Mouse (Mus musculus) forebrain, embryonic 15.5 days (tissue): Measurements from ENCODE around the gene Galnt17. TPM values are rescaled to one million over a fixed set of nuclear protein-coding genes. Genes with fewer than 3 reads are reported as not detected.

Experiments used
- ATAC-seq: fragments of 200-750 bp; cut with Nextera tagmentation; replicated peaks from 2 replicates; pipeline ENCODE4 v1.8.0; 2017; ENCODE audit warnings: mild to moderate bottlenecking, moderate TSS enrichment, moderate library complexity
- H3K27ac ChIP-seq: fragments of 300-500 bp; sonication (generic); replicated peaks from 2 replicates; pipeline ENCODE4 v1.5.1; 2015; ENCODE audit warnings: mild to moderate bottlenecking, inconsistent platforms
- H3K27me3 ChIP-seq: fragments of 300-500 bp; sonication (generic); 2 replicates; pipeline ENCODE4 v1.6.1; 2015; ENCODE audit warnings: inconsistent platforms
- H3K36me3 ChIP-seq: fragments of 300-500 bp; sonication (generic); 2 replicates; pipeline ENCODE4 v1.6.1; 2015; ENCODE audit warnings: mild to moderate bottlenecking, inconsistent platforms
- H3K4me1 ChIP-seq: fragments of 300-500 bp; sonication (generic); 2 replicates; pipeline ENCODE4 v1.6.1; 2015; ENCODE audit warnings: inconsistent platforms
- H3K4me2 ChIP-seq: fragments of 300-500 bp; sonication (generic); replicated peaks from 2 replicates; pipeline ENCODE4 v1.6.1; 2015; ENCODE audit warnings: mild to moderate bottlenecking, inconsistent platforms
- H3K4me3 ChIP-seq: fragments of 300-500 bp; sonication (generic); 2 replicates; pipeline ENCODE4 v1.5.1; 2015; ENCODE audit warnings: mild to moderate bottlenecking, inconsistent platforms
- H3K9ac ChIP-seq: fragments of 300-500 bp; sonication (generic); replicated peaks from 2 replicates; pipeline ENCODE4 v1.6.1; 2015; ENCODE audit warnings: mild to moderate bottlenecking, inconsistent platforms
- H3K9me3 ChIP-seq: fragments of 300-500 bp; sonication (generic); 2 replicates; pipeline ENCODE4 v1.6.1; 2016; ENCODE audit warnings: inconsistent platforms
- WGBS: fragments of 180-500 bp; shearing (Covaris S2); methylation state at CpG from one replicate; pipeline ENCODE4 v1.1.7; 2015; ENCODE audit warnings: mixed read lengths; 5-methylcytosine and 5-hydroxymethylcytosine counted together
- polyA plus RNA-seq: library from polyadenylated mRNA; unstranded; fragments of >200 nt; fragmentation: Nextera tagmentation; extraction: Ambion mirVana; gene quantifications from 2 replicates; pipeline ENCODE4 v1.2.1, GENCODE M21; 2015

The Galnt17 gene
- polyA plus RNA-seq, 1 experiment from 2014 or later, result 10.0 TPM

GRCm38 (mm10) chr5:130901736-130902135, 406.6 kb downstream of the Galnt17 start:
- no peaks in the 10 kb centered on the region for H3K4me1 ChIP-seq
- ATAC-seq, result no peak
- H3K4me2 ChIP-seq, result no peak overlapping the region
- no peak overlapping the region for H3K27ac ChIP-seq
- H3K36me3 ChIP-seq, result no peaks in the 10 kb centered on the region
- H3K27me3 ChIP-seq, result no peaks in the 10 kb centered on the region
- H3K4me3 ChIP-seq, result no peak overlapping the region
- H3K9me3 ChIP-seq, result no peaks in the 10 kb centered on the region
- H3K9ac ChIP-seq, result no peak overlapping the region
- WGBS, result 90% methylated on average over 3 of the region's 3 CpGs

- Histone ChIP-seq H3K4me1 (peaks cover 13% of the 10 kb centered on the region), H3K9ac (no peak overlapping the region), H3K4me2 (no peak overlapping the region), H3K9me3 (no peaks in the 10 kb centered on the region), H3K27me3 (no peaks in the 10 kb centered on the region), H3K36me3 (no peaks in the 10 kb centered on the region), H3K27ac (no peak overlapping the region), H3K4me3 (no peak overlapping the region)
- no peak for ATAC-seq
- WGBS, result 99% methylated on average over 3 of the region's 3 CpGs
Measured at GRCm38 (mm10) chr5:130895991-130896390, 412.3 kb downstream of the Galnt17 start.

GRCm38 (mm10) chr5:130891735-130892134, 416.6 kb downstream of the Galnt17 start:
- Histone ChIP-seq H3K4me3 (no peak overlapping the region), H3K27ac (no peak overlapping the region), H3K9me3 (no peaks in the 10 kb centered on the region), H3K27me3 (no peaks in the 10 kb centered on the region), H3K36me3 (no peaks in the 10 kb centered on the region), H3K9ac (no peak overlapping the region), H3K4me1 (peaks cover 13% of the 10 kb centered on the region), H3K4me2 (no peak overlapping the region)
- WGBS, result 38% methylated on average over 5 of the region's 5 CpGs
- no peak for ATAC-seq

- H3K9me3 ChIP-seq, result no peaks in the 10 kb centered on the region
- H3K4me2 ChIP-seq, result no peak overlapping the region
- no peaks in the 10 kb centered on the region for H3K4me1 ChIP-seq
- no peaks in the 10 kb centered on the region for H3K36me3 ChIP-seq
- ATAC-seq, result no peak
- H3K27ac ChIP-seq, result 0 out of 2 replicates have a peak overlapping the region, but pooled peaks have one; percentile 25
- H3K4me3 ChIP-seq, result no peak overlapping the region
- WGBS, result 69% methylated on average over 5 of the region's 5 CpGs
- no peak overlapping the region for H3K9ac ChIP-seq
- H3K27me3 ChIP-seq, result no peaks in the 10 kb centered on the region
Measured at GRCm38 (mm10) chr5:130880331-130880730, 428.0 kb downstream of the Galnt17 start.

- ATAC-seq, result no peak
Measured at GRCm38 (mm10) chr5:130875391-130875790, 432.9 kb downstream of the Galnt17 start.

GRCm38 (mm10) chr5:130871086-130871485, 437.2 kb downstream of the Galnt17 start:
- no peak overlapping the region for H3K4me2 ChIP-seq
- no peak for ATAC-seq
- H3K9ac ChIP-seq, result no peak overlapping the region
- H3K9me3 ChIP-seq, result no peaks in the 10 kb centered on the region
- H3K4me3 ChIP-seq, result no peak overlapping the region
- no peaks in the 10 kb centered on the region for H3K27me3 ChIP-seq
- no peaks in the 10 kb centered on the region for H3K4me1 ChIP-seq
- peak overlapping the region; percentile 40; the same call in 1 of the 2 replicates for H3K27ac ChIP-seq
- H3K36me3 ChIP-seq, result no peaks in the 10 kb centered on the region
- 52% methylated on average over 8 of the region's 8 CpGs for WGBS

More at GRCm38 (mm10) chr5:130875391-130875790, 432.9 kb downstream of the Galnt17 start:
- Histone ChIP-seq H3K4me3 (no peak overlapping the region), H3K4me1 (no peaks in the 10 kb centered on the region), H3K27me3 (no peaks in the 10 kb centered on the region), H3K36me3 (no peaks in the 10 kb centered on the region), H3K9me3 (no peaks in the 10 kb centered on the region), H3K4me2 (no peak overlapping the region), H3K27ac (no peak overlapping the region), H3K9ac (no peak overlapping the region)
- WGBS, result 88% methylated on average over 3 of the region's 3 CpGs

- no peak overlapping the region for H3K27ac ChIP-seq
- no peak overlapping the region for H3K4me2 ChIP-seq
- 81% methylated on average over 1 of the region's 1 CpGs for WGBS
- no peaks in the 10 kb centered on the region for H3K9me3 ChIP-seq
- H3K4me1 ChIP-seq, result no peaks in the 10 kb centered on the region
- ATAC-seq, result no peak
- no peaks in the 10 kb centered on the region for H3K27me3 ChIP-seq
- H3K36me3 ChIP-seq, result no peaks in the 10 kb centered on the region
- no peak overlapping the region for H3K9ac ChIP-seq
- no peak overlapping the region for H3K4me3 ChIP-seq
Measured at GRCm38 (mm10) chr5:130869869-130870268, 438.4 kb downstream of the Galnt17 start.

GRCm38 (mm10) chr5:130862302-130862701, 446.0 kb downstream of the Galnt17 start:
- H3K9ac ChIP-seq, result no peak overlapping the region
- H3K4me2 ChIP-seq, result no peak overlapping the region
- ATAC-seq, result no peak
- no peaks in the 10 kb centered on the region for H3K9me3 ChIP-seq
- H3K27ac ChIP-seq, result no peak overlapping the region
- no peak overlapping the region for H3K4me3 ChIP-seq
- WGBS, result 56% methylated on average over 5 of the region's 5 CpGs
- no peaks in the 10 kb centered on the region for H3K36me3 ChIP-seq
- H3K4me1 ChIP-seq, result no peaks in the 10 kb centered on the region
- H3K27me3 ChIP-seq, result no peaks in the 10 kb centered on the region

- Histone ChIP-seq H3K36me3 (no peaks in the 10 kb centered on the region), H3K9me3 (no peaks in the 10 kb centered on the region), H3K4me2 (no peak overlapping the region), H3K27ac (no peak overlapping the region), H3K9ac (no peak overlapping the region), H3K4me1 (no peaks in the 10 kb centered on the region), H3K27me3 (no peaks in the 10 kb centered on the region), H3K4me3 (no peak overlapping the region)
- 30% methylated on average over 6 of the region's 6 CpGs for WGBS
- no peak for ATAC-seq
Measured at GRCm38 (mm10) chr5:130859736-130860135, 448.6 kb downstream of the Galnt17 start.

- no peak for ATAC-seq
- Histone ChIP-seq H3K27me3 (no peaks in the 10 kb centered on the region), H3K9me3 (no peaks in the 10 kb centered on the region), H3K36me3 (no peaks in the 10 kb centered on the region), H3K4me1 (no peaks in the 10 kb centered on the region), H3K27ac (no peak overlapping the region), H3K9ac (no peak overlapping the region), H3K4me2 (no peak overlapping the region), H3K4me3 (no peak overlapping the region)
- WGBS, result 82% methylated on average over 3 of the region's 3 CpGs
Measured at GRCm38 (mm10) chr5:130858706-130859105, 449.6 kb downstream of the Galnt17 start.

- H3K4me2 ChIP-seq, result no peak overlapping the region
- no peaks in the 10 kb centered on the region for H3K27me3 ChIP-seq
- H3K9me3 ChIP-seq, result no peaks in the 10 kb centered on the region
- no peak overlapping the region for H3K9ac ChIP-seq
- no peaks in the 10 kb centered on the region for H3K36me3 ChIP-seq
- H3K4me1 ChIP-seq, result no peaks in the 10 kb centered on the region
- WGBS, result 26% methylated on average over 8 of the region's 8 CpGs
- no peak overlapping the region for H3K27ac ChIP-seq
- H3K4me3 ChIP-seq, result no peak overlapping the region
- ATAC-seq, result 0 out of 2 replicates have a peak, but pooled peaks have one; percentile 41
Measured at GRCm38 (mm10) chr5:130858148-130858547, 450.1 kb downstream of the Galnt17 start.

GRCm38 (mm10) chr5:130854430-130854829, 453.9 kb downstream of the Galnt17 start:
- no peak overlapping the region for H3K4me3 ChIP-seq
- H3K9ac ChIP-seq, result no peak overlapping the region
- H3K36me3 ChIP-seq, result no peaks in the 10 kb centered on the region
- no peak overlapping the region for H3K4me2 ChIP-seq
- H3K9me3 ChIP-seq, result no peaks in the 10 kb centered on the region
- peaks cover 3% of the 10 kb centered on the region; the same call in 1 of the 2 replicates for H3K4me1 ChIP-seq
- no peak for ATAC-seq
- H3K27me3 ChIP-seq, result no peaks in the 10 kb centered on the region
- H3K27ac ChIP-seq, result no peak overlapping the region
- WGBS, result 75% methylated on average over 7 of the region's 7 CpGs

GRCm38 (mm10) chr5:130853371-130853770, 454.9 kb downstream of the Galnt17 start:
- Histone ChIP-seq H3K9me3 (no peaks in the 10 kb centered on the region), H3K9ac (no peak overlapping the region), H3K27ac (no peak overlapping the region), H3K36me3 (no peaks in the 10 kb centered on the region), H3K4me1 (peaks cover 3% of the 10 kb centered on the region; the same call in 1 of the 2 replicates), H3K4me2 (no peak overlapping the region), H3K4me3 (no peak overlapping the region), H3K27me3 (no peaks in the 10 kb centered on the region)
- ATAC-seq, result 0 out of 2 replicates have a peak, but pooled peaks have one; percentile 32
- WGBS, result under 1% methylated on average over 10 of the region's 10 CpGs
